Mouse (Mus musculus) natural killer cell, adult 2 months (primary cell): ENCODE results near the gene Ccdc42.

Source experiments
- DNase-seq, 2 experiments: peaks; one replicate each; pipeline ENCODE4 v3.0.0; 2022; ENCODE audit warnings: low spot score in 2 of 2

Gene Ccdc42

GRCm38 (mm10) chr11:68585890-68586289, 931 bp upstream of the Ccdc42 start:
- no peak for DNase-seq

- DNase-seq = peak; percentile 12 to 58
These were observed 2.4 kb downstream of the Ccdc42 start for GRCm38 (mm10) chr11:68589055-68589809.

- DNase-seq = no peak
These were observed 4.9 kb downstream of the Ccdc42 start for GRCm38 (mm10) chr11:68591708-68592107.

GRCm38 (mm10) chr11:68593247-68593646, 6.4 kb downstream of the Ccdc42 start:
- no peak for DNase-seq

GRCm38 (mm10) chr11:68597912-68598311, 11.1 kb downstream of the Ccdc42 start:
- no peak for DNase-seq

- DNase-seq = no peak
These were observed 13.8 kb downstream of the Ccdc42 start for GRCm38 (mm10) chr11:68600551-68601021.

- no peak for DNase-seq
These were observed 14.7 kb downstream of the Ccdc42 start for GRCm38 (mm10) chr11:68601486-68601991.

- DNase-seq = no peak
These were observed 15.5 kb downstream of the Ccdc42 start for GRCm38 (mm10) chr11:68602200-68602931.

- DNase-seq = no peak
These were observed 20.2 kb downstream of the Ccdc42 start for GRCm38 (mm10) chr11:68607046-68607445.

GRCm38 (mm10) chr11:68609910-68610566, 23.2 kb downstream of the Ccdc42 start:
- DNase-seq = no peak

GRCm38 (mm10) chr11:68610567-68610947, 23.7 kb downstream of the Ccdc42 start:
- DNase-seq = no peak

- DNase-seq = no peak
These were observed 26.4 kb downstream of the Ccdc42 start for GRCm38 (mm10) chr11:68613071-68613711.

- DNase-seq = no peak
These were observed 35.9 kb downstream of the Ccdc42 start for GRCm38 (mm10) chr11:68622751-68623150.

GRCm38 (mm10) chr11:68623225-68623870, 36.5 kb downstream of the Ccdc42 start:
- peak in 1 of 2 experiments; percentile 6 for DNase-seq

GRCm38 (mm10) chr11:68623871-68624258, 37.0 kb downstream of the Ccdc42 start:
- no peak for DNase-seq

GRCm38 (mm10) chr11:68631611-68632316, 44.9 kb downstream of the Ccdc42 start:
- no peak for DNase-seq

- DNase-seq = no peak
These were observed 51.2 kb downstream of the Ccdc42 start for GRCm38 (mm10) chr11:68637861-68638615.

- DNase-seq = no peak
These were observed 54.5 kb downstream of the Ccdc42 start for GRCm38 (mm10) chr11:68641361-68641760.

GRCm38 (mm10) chr11:68644781-68645180, 58.0 kb downstream of the Ccdc42 start:
- no peak for DNase-seq
